Mouse (Mus musculus) kidney, adult 2 months (tissue): ENCODE measurements around the gene Cntnap1.

Experiments used
- CTCF ChIP-seq: fragments of 200-500 bp; conservative IDR thresholded peaks from 2 replicates; pipeline ENCODE4 v1.5.1; 2011; ENCODE audit warnings: low read depth, mild to moderate bottlenecking, control low read depth, low read length, moderate library complexity, mixed read lengths; ENCODE audit not compliant: insufficient read depth, insufficient read length
- POLR2A ChIP-seq: fragments of 200-500 bp; IDR thresholded peaks from one replicate; pipeline ENCODE4 v1.6.1; 2011; ENCODE audit warnings: low read depth, low read length, control low read depth

- TF ChIP-seq CTCF (no peak), POLR2A (no peak)
These were observed 2.4 kb upstream of the Cntnap1 start for GRCm38 (mm10) chr11:101167963-101168300.
